ENCODE assay signal across 16 mouse cellular contexts in the genomic region with DNA sequence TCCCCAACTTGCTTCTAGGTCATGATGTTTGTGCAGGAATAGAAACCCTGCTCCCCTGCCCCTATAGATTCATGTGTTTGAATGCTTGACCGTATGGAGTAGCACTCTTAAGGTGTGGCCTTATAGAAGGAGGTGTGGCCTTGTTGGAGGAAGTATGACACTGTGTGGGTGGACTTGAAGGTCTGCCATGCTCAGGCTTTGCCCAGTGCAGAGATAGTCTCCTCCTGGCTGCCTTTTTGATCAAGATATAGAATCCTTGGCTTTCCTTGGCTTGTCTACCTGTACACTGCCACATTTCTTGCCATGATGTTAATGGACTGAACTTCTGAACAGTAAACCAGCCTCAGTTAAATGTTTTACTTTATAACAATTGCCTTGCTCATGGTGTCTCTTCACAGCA. TPM values are rescaled to one million over a fixed set of nuclear protein-coding genes. Genes with fewer than 3 reads are reported as not detected.
"Had no signal": no experiment of that assay in that cellular context is flagged by ENCODE, and none has a peak within 500 bp of the region (broad histone marks: within the 10 kb centered on the region; RNA-seq: fewer than 3 reads in every experiment).

No protein-coding gene starts in this region.

- ATAC-seq: liver, embryonic 12.5 days; liver, postnatal 0 days; lung, postnatal 0 days; midbrain, embryonic 13.5 days; midbrain, embryonic 15.5 days; midbrain, embryonic 16.5 days had no signal

- DNase-seq: left cerebral cortex, postnatal 4 days; liver; liver, embryonic 13.5 days; liver, postnatal 0 days; lung, adult 2 months; lung, embryonic 14.5 days; lung, postnatal 14 days; lung, postnatal 36 days; lung, postnatal 4 days; midbrain, embryonic 14.5 days had no signal

RNA-seq across cellular contexts. Expression of gene Adgb, which starts 8.0 kb away (rescaled TPM):
- total RNA-seq: megakaryocyte-erythroid progenitor cell, adult 5-6 weeks had no signal
